Mouse (Mus musculus) midbrain, embryonic 16.5 days (tissue): ENCODE data around the gene Hoxd12. TPM values are rescaled to one million over a fixed set of nuclear protein-coding genes. Genes with fewer than 3 reads are reported as not detected.

ENCODE experiments used
- ATAC-seq: fragments of 200-750 bp; cut with Nextera tagmentation; 2 replicates; pipeline ENCODE4 v1.8.0; 2017; ENCODE audit warnings: moderate TSS enrichment
- H3K27ac ChIP-seq: fragments of 300-500 bp; sonication (generic); 2 replicates; pipeline ENCODE4 v1.5.1; 2014; ENCODE audit warnings: mild to moderate bottlenecking, low read length, mixed read lengths
- H3K27me3 ChIP-seq: fragments of 300-500 bp; sonication (generic); 2 replicates; pipeline ENCODE4 v1.6.1; 2014; ENCODE audit warnings: low read depth, low read length, mixed read lengths; ENCODE audit not compliant: control insufficient read depth, insufficient read depth
- H3K36me3 ChIP-seq: fragments of 300-500 bp; sonication (generic); 2 replicates; pipeline ENCODE4 v1.6.1; 2014; ENCODE audit warnings: mild to moderate bottlenecking, low read length, moderate library complexity, mixed read lengths; ENCODE audit not compliant: control insufficient read depth, insufficient read depth
- H3K4me1 ChIP-seq: fragments of 300-500 bp; sonication (generic); 2 replicates; pipeline ENCODE4 v1.6.1; 2014; ENCODE audit warnings: mild to moderate bottlenecking, low read length, mixed read lengths; ENCODE audit not compliant: control insufficient read depth, insufficient read depth
- H3K4me2 ChIP-seq: fragments of 300-500 bp; sonication (generic); 2 replicates; pipeline ENCODE4 v1.6.1; 2014; ENCODE audit warnings: mild to moderate bottlenecking, low read length, mixed read lengths
- H3K4me3 ChIP-seq: fragments of 300-500 bp; sonication (generic); 2 replicates; pipeline ENCODE4 v1.5.1; 2014; ENCODE audit warnings: low read depth, mild to moderate bottlenecking, low read length, moderate library complexity, mixed read lengths
- H3K9ac ChIP-seq: fragments of 300-500 bp; sonication (generic); 2 replicates; pipeline ENCODE4 v1.6.1; 2014; ENCODE audit warnings: low read depth, low read length, mixed read lengths
- H3K9me3 ChIP-seq: fragments of 300-500 bp; sonication (generic); replicated peaks from 2 replicates; pipeline ENCODE4 v1.6.1; 2014; ENCODE audit warnings: mild to moderate bottlenecking, low read length, mixed read lengths; ENCODE audit not compliant: control insufficient read depth, poor library complexity, severe bottlenecking
- WGBS: fragments of 180-500 bp; shearing (Covaris S2); extraction: QIAGEN DNeasy Blood & Tissue Kit; methylation state at CpG from one replicate; pipeline ENCODE4 v1.1.7; 2014; 5-methylcytosine and 5-hydroxymethylcytosine counted together
- polyA plus RNA-seq: library from polyadenylated mRNA; unstranded; fragments of >200 nt; fragmentation: Nextera tagmentation; extraction: Ambion mirVana; gene quantifications from 2 replicates; pipeline ENCODE4 v1.2.1, GENCODE M21; 2015

Gene Hoxd12
- polyA plus RNA-seq, 1 experiment from 2014 or later: not detected

DNA sequence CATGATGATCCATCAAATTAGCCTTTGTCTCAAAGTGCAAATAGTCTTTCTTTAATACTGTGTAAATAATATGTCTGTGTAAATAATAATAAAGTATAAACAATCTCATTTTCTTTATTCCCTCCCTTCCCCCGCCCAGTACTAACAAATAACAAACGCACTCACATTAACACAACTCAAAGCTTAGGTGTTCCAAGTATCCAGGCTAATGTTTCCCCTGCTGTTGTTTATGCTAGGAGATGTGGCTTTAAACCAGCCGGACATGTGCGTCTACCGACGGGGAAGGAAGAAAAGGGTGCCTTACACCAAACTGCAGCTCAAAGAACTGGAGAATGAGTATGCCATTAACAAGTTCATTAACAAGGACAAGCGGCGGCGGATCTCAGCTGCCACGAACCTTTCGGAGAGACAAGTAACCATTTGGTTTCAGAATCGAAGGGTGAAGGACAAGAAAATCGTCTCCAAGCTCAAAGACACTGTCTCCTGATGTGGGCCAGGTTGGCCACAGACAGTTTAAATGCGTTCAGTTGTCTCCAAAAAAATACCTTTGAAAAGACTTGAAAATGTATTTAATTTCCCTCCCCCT lies 5.1 kb upstream of the Hoxd12 start:
- ATAC-seq: no peak
- H3K9me3 ChIP-seq: no peaks in the 10 kb centered on the region
- H3K4me2 ChIP-seq: no peak overlapping the region
- 3% methylated on average over 14 of the region's 14 CpGs for WGBS
- no peak overlapping the region for H3K4me3 ChIP-seq
- H3K27me3 ChIP-seq: peaks cover 86% of the 10 kb centered on the region
- H3K36me3 ChIP-seq: no peaks in the 10 kb centered on the region
- H3K9ac ChIP-seq: no peak overlapping the region
- H3K4me1 ChIP-seq: peaks cover 7% of the 10 kb centered on the region
- no peak overlapping the region for H3K27ac ChIP-seq

DNA sequence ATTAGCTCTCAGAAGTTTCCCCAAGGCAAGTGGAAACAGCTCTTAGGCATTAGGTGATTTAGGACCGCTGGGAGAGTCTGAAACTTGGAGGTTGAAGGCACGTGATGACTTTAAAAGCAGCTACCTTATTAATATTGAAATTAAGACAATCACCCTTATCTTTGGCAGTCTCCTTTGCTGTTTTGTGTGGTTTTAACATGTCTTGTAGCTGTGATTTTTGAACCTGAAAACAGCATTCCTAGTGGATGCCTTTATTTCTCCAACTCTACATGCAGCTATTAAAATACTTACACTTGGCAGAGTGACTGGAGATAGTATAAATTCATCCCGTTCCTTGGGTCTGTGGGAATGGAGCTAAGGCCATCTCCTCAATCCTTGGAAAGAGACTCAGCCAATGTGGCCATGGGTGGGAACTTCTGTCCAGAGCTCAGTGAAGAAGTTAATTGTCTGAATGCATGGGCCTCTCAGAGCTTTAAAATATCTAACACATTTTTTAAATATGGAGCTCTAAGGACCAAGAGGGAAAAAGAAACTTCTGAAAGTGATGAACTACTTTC lies 4.1 kb upstream of the Hoxd12 start:
- Histone ChIP-seq H3K27ac (no peak overlapping the region), H3K9ac (no peak overlapping the region), H3K36me3 (no peaks in the 10 kb centered on the region), H3K9me3 (no peaks in the 10 kb centered on the region), H3K4me3 (no peak overlapping the region), H3K4me2 (no peak overlapping the region), H3K27me3 (peaks cover 86% of the 10 kb centered on the region), H3K4me1 (peaks cover 7% of the 10 kb centered on the region)
- 1% methylated on average over 3 of the region's 3 CpGs for WGBS
- no peak for ATAC-seq

DNA sequence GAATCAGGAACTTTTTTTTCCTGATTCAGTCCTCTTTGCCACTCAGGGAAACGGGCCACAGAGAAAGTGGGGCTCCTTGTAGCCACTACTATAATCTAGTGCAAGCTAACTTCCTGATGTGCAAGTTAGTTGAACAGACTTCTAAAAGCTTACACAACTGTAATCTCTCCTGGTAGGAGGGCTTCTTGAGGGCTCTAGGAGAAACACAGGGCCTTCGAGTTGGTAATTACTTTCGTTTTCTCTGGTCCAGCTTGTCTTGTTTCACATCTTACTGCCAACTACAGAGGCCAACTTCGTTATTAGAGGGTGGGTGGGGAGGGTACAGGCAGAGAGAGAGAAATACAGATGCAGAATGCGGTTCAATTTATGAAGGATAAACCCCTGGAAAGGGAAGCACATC lies 3.0 kb upstream of the Hoxd12 start:
- Histone ChIP-seq H3K9me3 (no peaks in the 10 kb centered on the region), H3K4me2 (no peak overlapping the region), H3K27ac (no peak overlapping the region), H3K36me3 (no peaks in the 10 kb centered on the region), H3K4me1 (peaks cover 7% of the 10 kb centered on the region), H3K9ac (no peak overlapping the region), H3K4me3 (no peak overlapping the region), H3K27me3 (peaks cover 88% of the 10 kb centered on the region)
- no peak for ATAC-seq
- WGBS: 3% methylated on average over 5 of the region's 5 CpGs

- WGBS: under 1% methylated on average over 38 of the region's 40 CpGs
Measured at GRCm38 (mm10) chr2:74672481-74673362, 2.1 kb upstream of the Hoxd12 start.

DNA sequence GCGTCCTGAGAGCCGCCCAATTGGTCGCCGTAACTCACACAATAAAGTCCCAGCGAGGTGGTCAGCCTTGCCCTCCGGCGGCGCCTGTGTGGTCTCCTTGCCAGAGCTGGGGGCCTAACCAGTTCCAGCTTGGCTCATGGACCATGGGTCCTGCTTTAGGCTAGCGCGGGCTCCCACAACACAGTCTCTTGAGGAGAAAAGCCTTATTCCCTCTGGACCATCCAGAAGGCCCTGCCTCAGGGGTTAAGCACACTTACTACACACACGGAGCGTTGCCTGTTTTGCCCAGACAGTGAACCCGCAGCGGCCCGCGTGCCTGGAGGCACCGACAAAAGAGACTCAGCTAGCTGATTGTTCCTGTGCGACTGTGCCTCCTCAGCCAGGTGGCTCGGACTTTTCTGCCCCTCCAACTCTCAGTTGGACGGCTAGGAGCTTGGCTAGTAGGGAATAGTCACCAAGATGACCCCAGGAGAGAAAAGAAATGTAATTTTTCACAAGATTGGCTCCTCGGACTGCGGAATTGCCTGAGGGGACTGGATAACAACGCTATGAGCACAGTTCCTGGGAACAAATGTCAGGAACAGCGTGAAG lies 883 bp upstream of the Hoxd12 start:
- Histone ChIP-seq H3K27me3 (peaks cover 94% of the 10 kb centered on the region), H3K4me2 (no peak overlapping the region), H3K9me3 (no peaks in the 10 kb centered on the region), H3K27ac (no peak overlapping the region), H3K4me3 (no peak overlapping the region), H3K36me3 (no peaks in the 10 kb centered on the region), H3K9ac (no peak overlapping the region), H3K4me1 (peaks cover 3% of the 10 kb centered on the region; the same call in 1 of the 2 replicates)
- WGBS: 1% methylated on average over 24 of the region's 24 CpGs
- no peak for ATAC-seq

More at GRCm38 (mm10) chr2:74672481-74673362, 2.1 kb upstream of the Hoxd12 start:
- peaks cover 7% of the 10 kb centered on the region for H3K4me1 ChIP-seq
- no peaks in the 10 kb centered on the region for H3K9me3 ChIP-seq
- peak overlapping the region; percentile 7; the same call in 1 of the 2 replicates for H3K4me3 ChIP-seq
- peaks cover 89% of the 10 kb centered on the region for H3K27me3 ChIP-seq
- no peaks in the 10 kb centered on the region for H3K36me3 ChIP-seq
- peak overlapping the region; percentile 55 for H3K4me2 ChIP-seq
- no peak overlapping the region for H3K9ac ChIP-seq
- no peak for ATAC-seq
- H3K27ac ChIP-seq: no peak overlapping the region

DNA sequence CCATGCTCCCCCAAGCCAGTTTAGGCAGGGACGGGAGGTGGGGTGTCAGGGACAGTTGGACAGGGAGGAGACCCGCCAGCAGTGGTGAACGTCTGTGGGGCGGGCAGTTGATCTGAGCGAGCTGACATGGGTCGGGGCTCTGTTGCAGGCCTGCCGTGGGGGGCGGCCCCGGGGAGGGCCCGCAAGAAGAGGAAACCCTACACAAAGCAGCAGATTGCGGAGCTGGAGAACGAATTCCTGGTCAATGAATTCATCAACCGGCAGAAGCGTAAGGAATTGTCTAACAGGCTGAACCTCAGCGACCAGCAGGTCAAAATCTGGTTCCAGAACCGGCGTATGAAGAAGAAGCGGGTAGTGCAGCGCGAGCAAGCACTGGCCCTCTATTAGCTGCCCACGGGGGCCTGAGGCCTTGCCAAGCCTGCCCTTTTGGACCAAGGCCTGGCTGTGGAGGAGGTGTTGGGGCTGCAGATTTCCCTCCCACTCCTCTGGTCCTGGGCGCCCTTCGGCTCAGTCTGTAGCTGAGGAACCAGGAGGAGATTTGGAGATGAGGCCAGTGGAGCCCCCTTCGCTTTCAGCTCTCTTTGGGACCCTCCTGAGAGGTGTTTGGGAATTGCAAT lies 961 bp downstream of the Hoxd12 start:
- Histone ChIP-seq H3K27me3 (peaks cover 96% of the 10 kb centered on the region), H3K4me1 (peaks cover 3% of the 10 kb centered on the region; the same call in 1 of the 2 replicates), H3K9me3 (no peaks in the 10 kb centered on the region), H3K4me2 (no peak overlapping the region), H3K36me3 (no peaks in the 10 kb centered on the region), H3K27ac (no peak overlapping the region), H3K4me3 (no peak overlapping the region), H3K9ac (no peak overlapping the region)
- ATAC-seq: no peak
- 6% methylated on average over 24 of the region's 24 CpGs for WGBS

GRCm38 (mm10) chr2:74676376-74677052 lies 1.7 kb downstream of the Hoxd12 start:
- 3% methylated on average over 9 of the region's 9 CpGs for WGBS
- H3K9ac ChIP-seq: no peak overlapping the region

DNA sequence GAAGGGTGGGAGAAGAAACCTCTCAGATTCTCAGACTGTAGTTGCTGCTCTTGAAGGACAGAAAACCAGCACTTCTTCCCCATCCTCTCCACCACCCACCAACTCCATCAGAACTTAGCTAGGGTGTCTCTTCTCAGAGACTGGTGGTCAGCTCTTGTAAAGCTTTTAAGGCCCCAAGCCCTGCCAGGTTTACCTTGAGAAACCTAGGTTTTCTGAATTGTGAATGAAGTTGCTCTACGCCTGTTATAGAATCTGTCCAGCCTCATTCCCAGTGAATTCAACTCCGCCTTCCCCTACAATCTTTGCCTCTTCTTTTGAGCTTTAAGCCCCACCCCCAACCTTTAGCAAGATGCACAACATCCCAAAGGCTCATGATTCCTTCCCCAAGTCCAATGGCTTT lies 2.3 kb downstream of the Hoxd12 start:
- WGBS: 15% methylated on average over 2 of the region's 2 CpGs
- peaks cover 98% of the 10 kb centered on the region for H3K27me3 ChIP-seq
- H3K4me1 ChIP-seq: peaks cover 6% of the 10 kb centered on the region; the same call in 1 of the 2 replicates
- no peaks in the 10 kb centered on the region for H3K9me3 ChIP-seq
- H3K27ac ChIP-seq: no peak overlapping the region
- H3K36me3 ChIP-seq: no peaks in the 10 kb centered on the region
- no peak for ATAC-seq
- no peak overlapping the region for H3K9ac ChIP-seq
- no peak overlapping the region for H3K4me3 ChIP-seq
- H3K4me2 ChIP-seq: no peak overlapping the region

More at GRCm38 (mm10) chr2:74676376-74677052, 1.7 kb downstream of the Hoxd12 start:
- Histone ChIP-seq H3K4me3 (no peak overlapping the region), H3K4me1 (peaks cover 3% of the 10 kb centered on the region; the same call in 1 of the 2 replicates), H3K27ac (no peak overlapping the region), H3K9me3 (no peaks in the 10 kb centered on the region), H3K4me2 (no peak overlapping the region), H3K36me3 (no peaks in the 10 kb centered on the region), H3K27me3 (peaks cover 97% of the 10 kb centered on the region)
- no peak for ATAC-seq
